Mouse (Mus musculus) embryonic facial prominence, embryonic 15.5 days (tissue): ENCODE data around the gene Atp13a5. TPM values are rescaled to one million over a fixed set of nuclear protein-coding genes. Genes with fewer than 3 reads are reported as not detected.

Experiments used
- ATAC-seq: fragments of 200-750 bp; cut with Nextera tagmentation; 2 replicates; pipeline ENCODE4 v1.8.0; 2017; ENCODE audit warnings: low read depth, moderate TSS enrichment; ENCODE audit not compliant: insufficient number of reproducible peaks, low FRiP score, low TSS enrichment
- H3K27ac ChIP-seq: fragments of 300-500 bp; sonication (generic); replicated peaks from 2 replicates; pipeline ENCODE4 v1.5.1; 2015; ENCODE audit warnings: mild to moderate bottlenecking, inconsistent platforms
- H3K27me3 ChIP-seq: fragments of 300-500 bp; sonication (generic); 2 replicates; pipeline ENCODE4 v1.6.1; 2015; ENCODE audit warnings: inconsistent platforms
- H3K36me3 ChIP-seq: fragments of 300-500 bp; sonication (generic); 2 replicates; pipeline ENCODE4 v1.6.1; 2015; ENCODE audit warnings: mild to moderate bottlenecking, inconsistent platforms
- H3K4me1 ChIP-seq: fragments of 300-500 bp; sonication (generic); 2 replicates; pipeline ENCODE4 v1.6.1; 2015; ENCODE audit warnings: inconsistent platforms
- H3K4me2 ChIP-seq: fragments of 300-500 bp; sonication (generic); replicated peaks from 2 replicates; pipeline ENCODE4 v1.6.1; 2015; ENCODE audit warnings: mild to moderate bottlenecking, inconsistent platforms
- H3K4me3 ChIP-seq: fragments of 300-500 bp; sonication (generic); replicated peaks from 2 replicates; pipeline ENCODE4 v1.5.1; 2015; ENCODE audit warnings: mild to moderate bottlenecking, inconsistent platforms
- H3K9ac ChIP-seq: fragments of 300-500 bp; sonication (generic); 2 replicates; pipeline ENCODE4 v1.6.1; 2015; ENCODE audit warnings: inconsistent platforms
- H3K9me3 ChIP-seq: fragments of 300-500 bp; sonication (generic); replicated peaks from 2 replicates; pipeline ENCODE4 v1.6.1; 2016; ENCODE audit warnings: inconsistent platforms
- WGBS: fragments of 180-500 bp; shearing (Covaris S2); methylation state at CpG from one replicate; pipeline ENCODE4 v1.1.7; 2015; 5-methylcytosine and 5-hydroxymethylcytosine counted together
- polyA plus RNA-seq: library from polyadenylated mRNA; unstranded; fragments of >200 nt; fragmentation: Nextera tagmentation; extraction: Ambion mirVana; gene quantifications from 2 replicates; pipeline ENCODE4 v1.2.1, GENCODE M21; 2015

Atp13a5 gene
- polyA plus RNA-seq, 1 experiment from 2014 or later: 1.4 TPM

GRCm38 (mm10) chr16:29315391-29315790 is 63.1 kb downstream of the Atp13a5 start:
- WGBS: 75% methylated on average over 3 of the region's 3 CpGs
- H3K36me3 ChIP-seq: no peaks in the 10 kb centered on the region

GRCm38 (mm10) chr16:29314991-29315390 is 63.5 kb downstream of the Atp13a5 start:
- Histone ChIP-seq H3K27ac (no peak overlapping the region), H3K4me2 (no peak overlapping the region), H3K9me3 (no peaks in the 10 kb centered on the region), H3K27me3 (no peaks in the 10 kb centered on the region), H3K36me3 (no peaks in the 10 kb centered on the region), H3K4me1 (no peaks in the 10 kb centered on the region), H3K4me3 (no peak overlapping the region), H3K9ac (no peak overlapping the region)
- ATAC-seq: no peak
- WGBS: 65% methylated on average over 3 of the region's 3 CpGs

More at GRCm38 (mm10) chr16:29315391-29315790, 63.1 kb downstream of the Atp13a5 start:
- H3K4me2 ChIP-seq: no peak overlapping the region
- H3K27ac ChIP-seq: no peak overlapping the region
- H3K9me3 ChIP-seq: no peaks in the 10 kb centered on the region
- no peaks in the 10 kb centered on the region for H3K4me1 ChIP-seq
- ATAC-seq: no peak
- H3K9ac ChIP-seq: no peak overlapping the region
- no peaks in the 10 kb centered on the region for H3K27me3 ChIP-seq
- no peak overlapping the region for H3K4me3 ChIP-seq

- Histone ChIP-seq H3K4me3 (no peak overlapping the region), H3K27ac (no peak overlapping the region), H3K9ac (no peak overlapping the region), H3K27me3 (no peaks in the 10 kb centered on the region), H3K4me1 (no peaks in the 10 kb centered on the region), H3K9me3 (no peaks in the 10 kb centered on the region), H3K36me3 (no peaks in the 10 kb centered on the region), H3K4me2 (no peak overlapping the region)
- no peak for ATAC-seq
- 73% methylated on average over 9 of the region's 9 CpGs for WGBS
Observed at GRCm38 (mm10) chr16:29297555-29298021, 80.9 kb downstream of the Atp13a5 start.

GRCm38 (mm10) chr16:29280691-29281090 is 97.8 kb downstream of the Atp13a5 start:
- no peak overlapping the region for H3K9ac ChIP-seq
- H3K4me2 ChIP-seq: no peak overlapping the region
- H3K4me1 ChIP-seq: no peaks in the 10 kb centered on the region
- no peaks in the 10 kb centered on the region for H3K27me3 ChIP-seq
- no peak for ATAC-seq
- H3K9me3 ChIP-seq: no peaks in the 10 kb centered on the region
- no peak overlapping the region for H3K4me3 ChIP-seq
- no peaks in the 10 kb centered on the region for H3K36me3 ChIP-seq
- 76% methylated on average over 5 of the region's 5 CpGs for WGBS
- no peak overlapping the region for H3K27ac ChIP-seq

GRCm38 (mm10) chr16:29254325-29254724 is 124.2 kb downstream of the Atp13a5 start:
- no peaks in the 10 kb centered on the region for H3K36me3 ChIP-seq
- no peaks in the 10 kb centered on the region for H3K4me1 ChIP-seq
- H3K4me3 ChIP-seq: no peak overlapping the region
- H3K4me2 ChIP-seq: no peak overlapping the region
- H3K27ac ChIP-seq: no peak overlapping the region
- no peak overlapping the region for H3K9ac ChIP-seq
- H3K27me3 ChIP-seq: no peaks in the 10 kb centered on the region
- no peaks in the 10 kb centered on the region for H3K9me3 ChIP-seq
- WGBS: 83% methylated on average over 4 of the region's 4 CpGs
- ATAC-seq: no peak

- Histone ChIP-seq H3K27ac (no peak overlapping the region), H3K4me1 (no peaks in the 10 kb centered on the region), H3K9me3 (no peaks in the 10 kb centered on the region), H3K27me3 (no peaks in the 10 kb centered on the region), H3K36me3 (no peaks in the 10 kb centered on the region), H3K4me3 (no peak overlapping the region), H3K9ac (no peak overlapping the region), H3K4me2 (no peak overlapping the region)
- no peak for ATAC-seq
- WGBS: 76% methylated on average over 5 of the region's 5 CpGs
Observed at GRCm38 (mm10) chr16:29235951-29236350, 142.6 kb downstream of the Atp13a5 start.

- WGBS: 76% methylated on average over 5 of the region's 5 CpGs
Observed at GRCm38 (mm10) chr16:29216395-29217295, 161.9 kb downstream of the Atp13a5 start.

GRCm38 (mm10) chr16:29209605-29210411 is 168.7 kb downstream of the Atp13a5 start, which contains the start of gene Hrasls:
TSS of gene Hrasls (plus strand) at chr16:29209695.
- no peak within 1 kb of the TSS for H3K27ac ChIP-seq
- ATAC-seq: peak; percentile 82
- no peaks in the 10 kb centered on the region for H3K9me3 ChIP-seq
- peak within 1 kb of the TSS; percentile 86 for H3K4me2 ChIP-seq
- H3K9ac ChIP-seq: 0 out of 2 replicates have a peak within 1 kb of the TSS, but pooled peaks have one; percentile 2
- H3K4me3 ChIP-seq: peak within 1 kb of the TSS; percentile 40
- H3K36me3 ChIP-seq: no peaks in the 10 kb centered on the region
- H3K27me3 ChIP-seq: peaks cover 21% of the 10 kb centered on the region; the same call in 1 of the 2 replicates
- peaks cover 10% of the 10 kb centered on the region; the same call in 1 of the 2 replicates for H3K4me1 ChIP-seq
- 1% methylated on average over 39 of the region's 39 CpGs for WGBS

More at GRCm38 (mm10) chr16:29216395-29217295, 161.9 kb downstream of the Atp13a5 start:
- Histone ChIP-seq H3K4me1 (no peaks in the 10 kb centered on the region), H3K27me3 (peaks cover 1% of the 10 kb centered on the region; the same call in 1 of the 2 replicates), H3K4me3 (no peak overlapping the region), H3K36me3 (no peaks in the 10 kb centered on the region), H3K4me2 (no peak overlapping the region), H3K9me3 (no peaks in the 10 kb centered on the region), H3K9ac (no peak overlapping the region), H3K27ac (no peak overlapping the region)
- ATAC-seq: no peak

- peaks cover 21% of the 10 kb centered on the region; the same call in 1 of the 2 replicates for H3K27me3 ChIP-seq
- 55% methylated on average over 7 of the region's 7 CpGs for WGBS
Observed at GRCm38 (mm10) chr16:29208841-29209240, 169.7 kb downstream of the Atp13a5 start.

GRCm38 (mm10) chr16:29205581-29205980 is 173.0 kb downstream of the Atp13a5 start:
- Histone ChIP-seq H3K9ac (no peak overlapping the region), H3K27me3 (peaks cover 11% of the 10 kb centered on the region; the same call in 1 of the 2 replicates), H3K27ac (no peak overlapping the region), H3K36me3 (no peaks in the 10 kb centered on the region), H3K9me3 (no peaks in the 10 kb centered on the region), H3K4me2 (no peak overlapping the region), H3K4me3 (no peak overlapping the region), H3K4me1 (peaks cover 10% of the 10 kb centered on the region; the same call in 1 of the 2 replicates)
- WGBS: 29% methylated on average over 2 of the region's 2 CpGs
- ATAC-seq: no peak

More at GRCm38 (mm10) chr16:29208841-29209240, 169.7 kb downstream of the Atp13a5 start:
- Histone ChIP-seq H3K4me3 (no peak overlapping the region), H3K27ac (no peak overlapping the region), H3K4me2 (no peak overlapping the region), H3K4me1 (peaks cover 10% of the 10 kb centered on the region; the same call in 1 of the 2 replicates), H3K9ac (no peak overlapping the region), H3K9me3 (no peaks in the 10 kb centered on the region), H3K36me3 (no peaks in the 10 kb centered on the region)
- no peak for ATAC-seq

- Histone ChIP-seq H3K9ac (no peak overlapping the region), H3K27ac (no peak overlapping the region), H3K9me3 (no peaks in the 10 kb centered on the region), H3K4me3 (no peak overlapping the region), H3K27me3 (peaks cover 7% of the 10 kb centered on the region; the same call in 1 of the 2 replicates), H3K4me1 (peaks cover 5% of the 10 kb centered on the region; the same call in 1 of the 2 replicates), H3K36me3 (no peaks in the 10 kb centered on the region), H3K4me2 (no peak overlapping the region)
- no peak for ATAC-seq
- 58% methylated on average over 7 of the region's 7 CpGs for WGBS
Observed at GRCm38 (mm10) chr16:29204875-29205274, 173.7 kb downstream of the Atp13a5 start.
